In genomic region chr14:28068021-28068420, GRCm38 (mm10) we compare ENCODE assay signal across 16 mouse cellular contexts.
DNase-seq lines count a peak whose midpoint lies in the region; ATAC-seq and TF ChIP-seq lines count a peak whose summit lies in the region.
"Had no signal": no experiment of that assay in that cellular context is flagged by ENCODE, and none has a peak within 500 bp of the region (broad histone marks: within the 10 kb centered on the region; RNA-seq: fewer than 3 reads in every experiment).

No protein-coding gene starts in this region.

- H3K9me3 ChIP-seq in midbrain, embryonic 12.5 days, result no peaks in the 10 kb centered on the region
- no peaks in the 10 kb centered on the region for H3K9me3 ChIP-seq in midbrain, postnatal 0 days (ENCODE audit: low read length)
- no peaks in the 10 kb centered on the region for H3K9me3 ChIP-seq in neural tube, embryonic 12.5 days
- H3K9me3 ChIP-seq: limb, embryonic 12.5 days had no signal

- H3K27ac ChIP-seq in layer of hippocampus, adult 2 months, result peak overlapping the region; percentile 18; the same call in 1 of the 2 replicates
- no peak overlapping the region for H3K27ac ChIP-seq in midbrain, embryonic 12.5 days (replicated peaks)
- no peak overlapping the region for H3K27ac ChIP-seq in midbrain, postnatal 0 days (ENCODE audit: low read depth, low read length)
- no peak overlapping the region for H3K27ac ChIP-seq in neural tube, embryonic 12.5 days
- H3K27ac ChIP-seq: limb, embryonic 12.5 days; liver, embryonic 14.5 days; macrophage had no signal

- H3K4me2 ChIP-seq in midbrain, embryonic 12.5 days (replicated peaks), result no peak overlapping the region
- no peak overlapping the region for H3K4me2 ChIP-seq in midbrain, postnatal 0 days (ENCODE audit: low read depth, low read length, poor library complexity, severe bottlenecking)
- H3K4me2 ChIP-seq in neural tube, embryonic 12.5 days (replicated peaks), result no peak overlapping the region
- H3K4me2 ChIP-seq: limb, embryonic 12.5 days had no signal

- WGBS in midbrain, embryonic 12.5 days, result 39% methylated on average over 12 of the region's 12 CpGs
- WGBS in midbrain, postnatal 0 days, result 31% methylated on average over 12 of the region's 12 CpGs
- WGBS in neural tube, embryonic 12.5 days, result 30% methylated on average over 12 of the region's 12 CpGs

- peak; percentile 61 for DNase-seq in embryo, embryonic 10 days (ENCODE audit: low spot score)
- DNase-seq in embryo, embryonic 9.5 days (ENCODE audit: extremely low spot score), result no peak
- DNase-seq in layer of hippocampus, adult 2 months (ENCODE audit: low spot score in 2 of 2), result no peak
- DNase-seq in layer of hippocampus, adult 11-12 months (ENCODE audit: low spot score), result no peak
- no peak for DNase-seq in midbrain, postnatal 0 days (ENCODE audit: low spot score)
- DNase-seq in kidney, adult 8-10 months, result no peak
- DNase-seq: adrenal gland, postnatal 10 days; cerebellum, adult 9-10 months; kidney, postnatal 14 days; thymus, postnatal 36 days had no signal

- peaks cover 5% of the 10 kb centered on the region; the same call in 1 of the 2 replicates for H3K4me1 ChIP-seq in midbrain, embryonic 12.5 days
- no peaks in the 10 kb centered on the region; the same call in 1 of the 2 replicates for H3K4me1 ChIP-seq in midbrain, postnatal 0 days (ENCODE audit: insufficient read depth, low read length)
- no peaks in the 10 kb centered on the region for H3K4me1 ChIP-seq in neural tube, embryonic 12.5 days

- H3K9ac ChIP-seq in midbrain, embryonic 12.5 days (replicated peaks), result no peak overlapping the region
- H3K9ac ChIP-seq in midbrain, postnatal 0 days (replicated peaks; ENCODE audit: low read length, poor library complexity, severe bottlenecking), result no peak overlapping the region
- H3K9ac ChIP-seq in neural tube, embryonic 12.5 days, result no peak overlapping the region
- H3K9ac ChIP-seq: limb, embryonic 12.5 days; liver, embryonic 14.5 days had no signal

- H3K27me3 ChIP-seq in midbrain, embryonic 12.5 days, result peaks cover 12% of the 10 kb centered on the region
- no peaks in the 10 kb centered on the region for H3K27me3 ChIP-seq in midbrain, postnatal 0 days (ENCODE audit: insufficient read depth, low read length)
- no peaks in the 10 kb centered on the region for H3K27me3 ChIP-seq in neural tube, embryonic 12.5 days (replicated peaks)

- ATAC-seq in midbrain, embryonic 12.5 days (ENCODE audit: low FRiP score, low read depth), result peak; percentile 70
- no peak for ATAC-seq in midbrain, postnatal 0 days (ENCODE audit: low FRiP score)
- peak; percentile 72 for ATAC-seq in neural tube, embryonic 12.5 days (ENCODE audit: low FRiP score, low read depth)
- ATAC-seq: intestine, embryonic 16.5 days had no signal

- TF ChIP-seq CTCF in layer of hippocampus, adult 2 months (conservative IDR thresholded peaks at IDR 0.05), result no peak
- no peak for TF ChIP-seq CTCF in midbrain, postnatal 0 days (IDR thresholded peaks at IDR 0.05)

- no peaks in the 10 kb centered on the region for H3K36me3 ChIP-seq in midbrain, embryonic 12.5 days
- no peaks in the 10 kb centered on the region; the same call in 1 of the 2 replicates for H3K36me3 ChIP-seq in midbrain, postnatal 0 days (ENCODE audit: insufficient read depth, low read length)
- no peaks in the 10 kb centered on the region for H3K36me3 ChIP-seq in neural tube, embryonic 12.5 days
- H3K36me3 ChIP-seq: limb, embryonic 12.5 days had no signal

- H3K4me3 ChIP-seq in layer of hippocampus, adult 2 months, result no peak overlapping the region
- H3K4me3 ChIP-seq in midbrain, embryonic 12.5 days, result no peak overlapping the region
- no peak overlapping the region for H3K4me3 ChIP-seq in midbrain, postnatal 0 days (ENCODE audit: low read depth, low read length)
- no peak overlapping the region for H3K4me3 ChIP-seq in neural tube, embryonic 12.5 days
- H3K4me3 ChIP-seq: limb, embryonic 12.5 days had no signal
